Mouse (Mus musculus) lung, adult 2 months (tissue): ENCODE measurements around the gene Rtf2. TPM values are rescaled to one million over a fixed set of nuclear protein-coding genes. Genes with fewer than 3 reads are reported as not detected.
A peak's percentile ranks its signal among the peaks of the same experiment; 100 is the strongest.

Experiments
- DNase-seq: peaks from one replicate; pipeline ENCODE4 v3.0.0; 2022
- H3K4me1 ChIP-seq: fragments of 200-500 bp; 2 replicates; pipeline ENCODE4 v1.6.1; 2011; ENCODE audit warnings: low read length; ENCODE audit not compliant: control insufficient read depth, insufficient read depth
- H3K4me3 ChIP-seq: fragments of 200-500 bp; replicated peaks from 2 replicates; pipeline ENCODE3; 2011; ENCODE audit warnings: low read depth, mild to moderate bottlenecking, control low read depth, low read length; ENCODE audit errors: extremely low read depth
- CTCF ChIP-seq: fragments of 200-500 bp; IDR thresholded peaks from 2 replicates; pipeline ENCODE4 v1.5.1; 2011; ENCODE audit warnings: mild to moderate bottlenecking, low read length, control low read depth; ENCODE audit not compliant: insufficient read depth
- POLR2A ChIP-seq: fragments of 200-500 bp; IDR thresholded peaks from 2 replicates; pipeline ENCODE4 v1.6.1; 2011; ENCODE audit warnings: low read depth, mild to moderate bottlenecking, control low read depth, low read length, borderline replicate concordance; ENCODE audit errors: extremely low read depth
- WGBS: fragments of 180-500 bp; shearing (Covaris S2); methylation state at CpG from one replicate; pipeline ENCODE4 v1.1.7; 2018; 5-methylcytosine and 5-hydroxymethylcytosine counted together
- polyA plus RNA-seq: library from polyadenylated mRNA; depleted of rRNA; stranded (reverse); fragments of >200 nt; gene quantifications from 2 replicates; pipeline ENCODE4 v1.2.3, GENCODE M21; 2012

Rtf2 gene
- polyA plus RNA-seq, 1 experiment = 47.6 TPM

- Histone ChIP-seq H3K4me3 (no peak within 1 kb of the TSS), H3K4me1 (no peaks in the 10 kb centered on the region)
- 83% methylated on average over 11 of the region's 11 CpGs for WGBS
- TF ChIP-seq POLR2A = no peak
- no peak for TF ChIP-seq CTCF
- no peak for DNase-seq
Measured at GRCm38 (mm10) chr2:172458496-172458895, 18.1 kb downstream of the Rtf2 start, which contains the start of gene Gcnt7. Gene Gcnt7, minus strand, starts transcription at chr2:172458596.

- H3K4me1 ChIP-seq = no peaks in the 10 kb centered on the region
- no peak for TF ChIP-seq POLR2A
- no peak for TF ChIP-seq CTCF
- DNase-seq = no peak
- H3K4me3 ChIP-seq = no peak overlapping the region
- WGBS = 83% methylated on average over 2 of the region's 2 CpGs
Measured at GRCm38 (mm10) chr2:172460647-172461046, 20.3 kb downstream of the Rtf2 start.

DNA sequence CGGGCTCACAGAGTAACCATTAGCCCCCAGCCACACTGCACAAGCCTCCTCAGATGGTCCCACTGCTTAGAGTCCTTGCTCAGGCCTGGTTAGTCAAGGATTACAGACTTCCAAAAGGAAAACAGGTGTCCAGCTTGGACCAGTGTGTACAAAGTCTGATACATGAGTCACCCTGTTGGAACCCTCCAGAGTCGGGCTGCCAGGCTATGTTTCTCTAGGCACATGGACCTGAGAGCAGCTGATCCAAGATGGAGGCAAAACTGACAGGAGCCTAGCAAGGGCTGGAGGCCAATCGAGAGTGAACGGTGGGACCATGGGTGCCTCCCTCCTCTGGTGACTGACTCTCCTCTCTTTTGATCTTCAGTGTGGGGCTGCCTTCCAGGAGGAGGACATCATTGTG lies 22.5 kb downstream of the Rtf2 start:
- H3K4me1 ChIP-seq = no peaks in the 10 kb centered on the region
- TF ChIP-seq CTCF (no peak), POLR2A (no peak)
- no peak overlapping the region for H3K4me3 ChIP-seq
- no peak for DNase-seq
- 89% methylated on average over 4 of the region's 4 CpGs for WGBS

- WGBS = 83% methylated on average over 11 of the region's 11 CpGs
- H3K4me3 ChIP-seq = no peak overlapping the region
- TF ChIP-seq POLR2A = no peak
- TF ChIP-seq CTCF = no peak
- no peaks in the 10 kb centered on the region for H3K4me1 ChIP-seq
- no peak for DNase-seq
Measured at GRCm38 (mm10) chr2:172466427-172467132, 26.2 kb downstream of the Rtf2 start.

DNA sequence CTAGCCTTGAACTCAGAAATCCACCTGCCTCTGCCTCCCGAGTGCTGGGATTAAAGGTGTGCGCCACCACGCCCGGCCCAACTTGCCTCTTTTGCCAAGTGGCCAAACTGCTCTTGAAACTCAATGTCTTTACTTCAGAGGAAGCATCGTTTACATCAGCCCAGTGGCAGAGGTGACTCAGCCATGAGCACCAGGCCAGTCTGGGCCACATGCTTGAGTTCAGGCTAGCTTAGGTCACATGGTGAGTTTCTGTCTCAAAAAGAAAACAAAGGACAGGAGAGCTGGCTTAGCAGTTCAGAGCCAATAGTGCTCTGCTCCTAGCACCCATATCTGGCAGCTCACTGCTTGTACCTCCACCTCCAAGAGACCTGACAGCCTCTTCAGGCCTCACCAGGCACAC lies 26.9 kb downstream of the Rtf2 start:
- 84% methylated on average over 5 of the region's 5 CpGs for WGBS
- no peaks in the 10 kb centered on the region for H3K4me1 ChIP-seq
- no peak for TF ChIP-seq POLR2A
- TF ChIP-seq CTCF = no peak
- DNase-seq = no peak
- no peak overlapping the region for H3K4me3 ChIP-seq

DNA sequence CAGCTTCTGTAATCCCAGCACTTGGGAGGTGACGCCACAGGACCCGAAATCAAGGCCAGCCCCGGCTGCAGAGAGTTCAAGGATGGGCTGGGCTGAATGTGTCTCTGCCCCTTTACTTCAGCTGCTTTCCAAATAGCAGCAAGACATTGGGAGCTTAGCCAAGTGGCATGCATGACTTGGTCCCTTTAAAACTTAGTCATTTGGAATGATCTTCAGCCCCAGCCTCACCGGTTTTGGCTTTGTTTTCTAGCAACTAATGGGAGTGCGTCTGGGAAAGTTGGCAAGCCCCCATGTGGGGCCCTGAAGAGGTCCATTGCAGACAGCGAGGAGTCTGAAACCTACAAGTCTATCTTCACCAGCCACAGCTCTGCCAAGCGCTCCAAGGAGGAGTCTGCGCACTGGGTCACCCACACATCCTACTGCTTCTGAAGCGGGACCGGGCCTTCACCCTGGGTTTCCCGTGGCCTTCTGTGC lies 28.0 kb downstream of the Rtf2 start:
- no peak overlapping the region for H3K4me3 ChIP-seq
- 0 out of 2 replicates have a peak, but pooled peaks cover under 1% of the 10 kb centered on the region for H3K4me1 ChIP-seq
- no peak for DNase-seq
- TF ChIP-seq POLR2A (no peak), CTCF (no peak)
- WGBS = 65% methylated on average over 11 of the region's 11 CpGs

GRCm38 (mm10) chr2:172472318-172472717 lies 32.0 kb downstream of the Rtf2 start, which contains the start of gene Fam209:
Gene Fam209, plus strand, starts transcription at chr2:172472520.
- no peak for DNase-seq
- Histone ChIP-seq H3K4me1 (0 out of 2 replicates have a peak, but pooled peaks cover 2% of the 10 kb centered on the region), H3K4me3 (no peak within 1 kb of the TSS)
- WGBS = 81% methylated on average over 11 of the region's 11 CpGs
- TF ChIP-seq POLR2A (no peak), CTCF (no peak)

DNA sequence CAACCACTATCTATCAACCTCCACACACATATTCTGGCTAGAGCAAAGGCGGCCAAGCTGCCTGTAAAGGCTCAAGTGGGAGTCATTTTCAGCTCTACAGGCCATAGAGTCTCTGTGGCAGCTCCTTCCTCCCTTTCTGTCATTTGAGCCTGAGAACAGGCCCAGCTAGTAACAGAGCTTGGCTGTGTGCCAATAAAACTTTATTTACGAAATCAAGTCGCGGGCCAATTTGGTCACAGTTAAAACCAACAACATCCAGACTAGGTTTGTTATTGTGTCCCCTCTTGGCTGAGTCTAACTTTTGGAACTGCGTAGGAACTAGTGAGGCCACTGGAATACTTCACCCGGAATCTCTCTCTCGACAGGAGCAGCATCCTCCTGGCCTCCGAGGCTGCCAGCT lies 33.2 kb downstream of the Rtf2 start:
- DNase-seq = no peak
- Histone ChIP-seq H3K4me3 (no peak overlapping the region), H3K4me1 (peaks cover 2% of the 10 kb centered on the region; the same call in 1 of the 2 replicates)
- 33% methylated on average over 8 of the region's 8 CpGs for WGBS
- TF ChIP-seq POLR2A = no peak
- no peak for TF ChIP-seq CTCF

DNA sequence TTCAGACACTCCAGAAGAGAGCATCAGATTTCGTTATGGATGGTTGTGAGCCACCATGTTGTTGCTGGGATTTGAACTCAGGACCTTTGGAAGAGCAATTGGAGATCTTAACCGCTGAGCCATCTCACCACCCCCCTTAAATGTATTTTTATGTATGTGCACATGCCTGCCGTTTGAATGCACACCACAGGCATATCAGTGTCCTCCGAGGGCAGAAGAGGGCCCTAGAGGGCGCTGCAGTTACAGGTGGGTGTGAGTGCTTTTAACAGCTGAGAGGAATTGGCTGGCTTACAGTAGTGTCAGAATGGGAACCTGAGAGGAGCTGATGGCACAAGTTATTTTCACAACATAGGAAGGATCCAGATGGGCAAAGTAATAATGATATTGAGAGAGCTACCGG lies 34.6 kb downstream of the Rtf2 start:
- WGBS = 33% methylated on average over 6 of the region's 6 CpGs
- Histone ChIP-seq H3K4me3 (no peak overlapping the region), H3K4me1 (peaks cover 2% of the 10 kb centered on the region; the same call in 1 of the 2 replicates)
- DNase-seq = peak; percentile 14
- TF ChIP-seq CTCF (peak; percentile 52), POLR2A (no peak)
